ENCODE assay signal across 7 mouse cellular contexts in genomic region chr9:21286753-21287152, GRCm38 (mm10). TPM values are rescaled to one million over a fixed set of nuclear protein-coding genes. Genes with fewer than 3 reads are reported as not detected.
DNase-seq lines count a peak whose midpoint lies in the region; ATAC-seq and TF ChIP-seq lines count a peak whose summit lies in the region.

No protein-coding gene starts in this region.

- no peak overlapping the region for H3K27ac ChIP-seq in lung, embryonic 16.5 days (ENCODE audit: low read length)
- H3K27ac ChIP-seq in embryonic fibroblast, embryonic 13.5 days (ENCODE audit: insufficient read depth, low read length): peak overlapping the region; percentile 78; the same call in 1 of the 2 replicates
- H3K27ac ChIP-seq in limb, embryonic 15.5 days: 0 out of 2 replicates have a peak overlapping the region, but pooled peaks have one; percentile 4
- H3K27ac ChIP-seq in stomach, embryonic 15.5 days: no peak overlapping the region

- TF ChIP-seq POLR2A in embryonic fibroblast, embryonic 13.5 days (IDR thresholded peaks at IDR 0.05; ENCODE audit: low read depth, low read length): no peak

- H3K27me3 ChIP-seq in lung, embryonic 16.5 days (ENCODE audit: control insufficient read depth, insufficient read depth, low read depth, low read length): no peaks in the 10 kb centered on the region
- no peaks in the 10 kb centered on the region for H3K27me3 ChIP-seq in limb, embryonic 15.5 days
- no peaks in the 10 kb centered on the region for H3K27me3 ChIP-seq in stomach, embryonic 15.5 days (replicated peaks)

- TF ChIP-seq CTCF in embryonic fibroblast, embryonic 13.5 days (IDR thresholded peaks at IDR 0.05; ENCODE audit: borderline replicate concordance, insufficient read depth, low read length): no peak

- H3K4me3 ChIP-seq in lung, embryonic 16.5 days (ENCODE audit: low read length): peak overlapping the region; percentile 85
- H3K4me3 ChIP-seq in embryonic fibroblast, embryonic 13.5 days (ENCODE audit: insufficient read depth, low read length): peak overlapping the region; percentile 88
- H3K4me3 ChIP-seq in limb, embryonic 15.5 days: peak overlapping the region; percentile 81
- peak overlapping the region; percentile 79 for H3K4me3 ChIP-seq in stomach, embryonic 15.5 days (replicated peaks)

- H3K9me3 ChIP-seq in lung, embryonic 16.5 days (ENCODE audit: control insufficient read depth, low read length): no peaks in the 10 kb centered on the region
- H3K9me3 ChIP-seq in limb, embryonic 15.5 days: no peaks in the 10 kb centered on the region
- H3K9me3 ChIP-seq in stomach, embryonic 15.5 days: no peaks in the 10 kb centered on the region

- DNase-seq in lung, adult 18-20 months: no peak
- no peak for DNase-seq in urinary bladder, postnatal 25 days (ENCODE audit: low spot score)
- no peak for DNase-seq in cerebellum, adult 9-11 months

- peak overlapping the region; percentile 79 for H3K4me2 ChIP-seq in lung, embryonic 16.5 days (ENCODE audit: low read depth, low read length)
- peak overlapping the region; percentile 69 for H3K4me2 ChIP-seq in limb, embryonic 15.5 days
- H3K4me2 ChIP-seq in stomach, embryonic 15.5 days: peak overlapping the region; percentile 78

- WGBS in lung, embryonic 16.5 days: 50% methylated on average over 3 of the region's 3 CpGs
- 71% methylated on average over 3 of the region's 3 CpGs for WGBS in limb, embryonic 15.5 days
- WGBS in stomach, embryonic 15.5 days: 60% methylated on average over 3 of the region's 3 CpGs

- no peak for ATAC-seq in lung, embryonic 16.5 days (ENCODE audit: low read depth)
- ATAC-seq in limb, embryonic 15.5 days (ENCODE audit: insufficient number of reproducible peaks, low FRiP score, low TSS enrichment, low read depth): no peak
- no peak for ATAC-seq in stomach, embryonic 15.5 days (ENCODE audit: insufficient read depth, low FRiP score, low read depth)

- H3K4me1 ChIP-seq in lung, embryonic 16.5 days (replicated peaks; ENCODE audit: control insufficient read depth, insufficient read depth, low read length): peaks cover 28% of the 10 kb centered on the region
- peaks cover 13% of the 10 kb centered on the region for H3K4me1 ChIP-seq in embryonic fibroblast, embryonic 13.5 days (ENCODE audit: control insufficient read depth, insufficient read depth, low read length)
- H3K4me1 ChIP-seq in limb, embryonic 15.5 days: peaks cover 34% of the 10 kb centered on the region
- H3K4me1 ChIP-seq in stomach, embryonic 15.5 days: peaks cover 29% of the 10 kb centered on the region

- H3K9ac ChIP-seq in lung, embryonic 16.5 days (ENCODE audit: low read length): peak overlapping the region; percentile 83
- peak overlapping the region; percentile 58; the same call in 1 of the 2 replicates for H3K9ac ChIP-seq in limb, embryonic 15.5 days
- H3K9ac ChIP-seq in stomach, embryonic 15.5 days: peak overlapping the region; percentile 62; the same call in 1 of the 2 replicates

- H3K36me3 ChIP-seq in lung, embryonic 16.5 days (ENCODE audit: control insufficient read depth, insufficient read depth, low read length): peaks cover 16% of the 10 kb centered on the region
- peaks cover 24% of the 10 kb centered on the region for H3K36me3 ChIP-seq in limb, embryonic 15.5 days
- peaks cover 8% of the 10 kb centered on the region for H3K36me3 ChIP-seq in stomach, embryonic 15.5 days

RNA-seq across cellular contexts. Expression of gene Kri1, which starts 1.0 kb away (rescaled TPM):
- polyA plus RNA-seq in lung, embryonic 16.5 days (2015; fragmentation: Nextera tagmentation; extraction: Ambion mirVana): 15.8 and 16.7 TPM in 2 replicates
- polyA plus RNA-seq in embryonic fibroblast, embryonic 13.5 days (2011; ENCODE audit: insufficient read length, low read depth, missing spikeins): 24.9 and 28.9 TPM in 2 replicates
- polyA plus RNA-seq in limb, embryonic 15.5 days (2015; fragmentation: Nextera tagmentation; extraction: Ambion mirVana): 13.1 and 18.4 TPM in 2 replicates
- 14.4 and 14.5 TPM in 2 replicates for polyA plus RNA-seq in stomach, embryonic 15.5 days (2015; fragmentation: Nextera tagmentation; extraction: Ambion mirVana)

RNA-seq across cellular contexts. Expression of gene Cdkn2d, which starts 4.5 kb away (rescaled TPM):
- polyA plus RNA-seq in lung, embryonic 16.5 days (2015; fragmentation: Nextera tagmentation; extraction: Ambion mirVana): 57.7 TPM in 2 replicates
- polyA plus RNA-seq in embryonic fibroblast, embryonic 13.5 days (2011; ENCODE audit: insufficient read length, low read depth, missing spikeins): 13.0 and 16.5 TPM in 2 replicates
- 55.3 and 60.1 TPM in 2 replicates for polyA plus RNA-seq in limb, embryonic 15.5 days (2015; fragmentation: Nextera tagmentation; extraction: Ambion mirVana)
- polyA plus RNA-seq in stomach, embryonic 15.5 days (2015; fragmentation: Nextera tagmentation; extraction: Ambion mirVana): 44.4 and 50.0 TPM in 2 replicates

RNA-seq across cellular contexts. Expression of gene Atg4d, which starts 21.7 kb away (rescaled TPM):
- 39.9 and 42.3 TPM in 2 replicates for polyA plus RNA-seq in lung, embryonic 16.5 days (2015; fragmentation: Nextera tagmentation; extraction: Ambion mirVana)
- polyA plus RNA-seq in embryonic fibroblast, embryonic 13.5 days (2011; ENCODE audit: insufficient read length, low read depth, missing spikeins): 5.3 and 8.2 TPM in 2 replicates
- 40.8 and 44.2 TPM in 2 replicates for polyA plus RNA-seq in limb, embryonic 15.5 days (2015; fragmentation: Nextera tagmentation; extraction: Ambion mirVana)
- 49.9 and 51.3 TPM in 2 replicates for polyA plus RNA-seq in stomach, embryonic 15.5 days (2015; fragmentation: Nextera tagmentation; extraction: Ambion mirVana)

RNA-seq across cellular contexts. Expression of gene Ap1m2, which starts 25.4 kb away (rescaled TPM):
- polyA plus RNA-seq in lung, embryonic 16.5 days (2015; fragmentation: Nextera tagmentation; extraction: Ambion mirVana): 50.0 and 53.2 TPM in 2 replicates
- polyA plus RNA-seq in embryonic fibroblast, embryonic 13.5 days (2011; ENCODE audit: insufficient read length, low read depth, missing spikeins): not detected in 2 replicates
- polyA plus RNA-seq in limb, embryonic 15.5 days (2015; fragmentation: Nextera tagmentation; extraction: Ambion mirVana): 42.3 and 43.2 TPM in 2 replicates
- 67.7 and 74.2 TPM in 2 replicates for polyA plus RNA-seq in stomach, embryonic 15.5 days (2015; fragmentation: Nextera tagmentation; extraction: Ambion mirVana)

RNA-seq across cellular contexts. Expression of gene Slc44a2, which starts 33.7 kb away (rescaled TPM):
- polyA plus RNA-seq in lung, embryonic 16.5 days (2015; fragmentation: Nextera tagmentation; extraction: Ambion mirVana): 178 and 186 TPM in 2 replicates
- 115 and 125 TPM in 2 replicates for polyA plus RNA-seq in embryonic fibroblast, embryonic 13.5 days (2011; ENCODE audit: insufficient read length, low read depth, missing spikeins)
- polyA plus RNA-seq in limb, embryonic 15.5 days (2015; fragmentation: Nextera tagmentation; extraction: Ambion mirVana): 137 and 150 TPM in 2 replicates
- 89.1 and 95.7 TPM in 2 replicates for polyA plus RNA-seq in stomach, embryonic 15.5 days (2015; fragmentation: Nextera tagmentation; extraction: Ambion mirVana)

Comparison
In these comparisons a context has a peak if more than half of its experiments do, and no peak if none do; other contexts are left out.
1. H3K27ac ChIP-seq: peak in embryonic fibroblast, embryonic 13.5 days (single experiment) and limb, embryonic 15.5 days (single experiment); none in lung, embryonic 16.5 days (single experiment) and stomach, embryonic 15.5 days (single experiment).
2. Peak in every context shown above with its lines, with median percentiles within 50 percentile points of each other: H3K4me2 ChIP-seq, H3K4me3 ChIP-seq and H3K9ac ChIP-seq.